Mouse (Mus musculus) kidney, embryonic 14.5 days (tissue): Measurements from ENCODE around the gene Tmed10. TPM values are rescaled to one million over a fixed set of nuclear protein-coding genes. Genes with fewer than 3 reads are reported as not detected.

ENCODE experiments used
- ATAC-seq: fragments of 200-750 bp; cut with Nextera tagmentation; 2 replicates; pipeline ENCODE4 v1.8.0; 2017; ENCODE audit warnings: moderate number of reproducible peaks, mild to moderate bottlenecking, moderate TSS enrichment, moderate library complexity; ENCODE audit not compliant: low FRiP score, low TSS enrichment
- H3K27ac ChIP-seq: fragments of 300-500 bp; sonication (generic); 2 replicates; pipeline ENCODE4 v1.5.1; 2014; ENCODE audit warnings: low read depth, mild to moderate bottlenecking, low read length, moderate library complexity, mixed read lengths
- H3K27me3 ChIP-seq: fragments of 300-500 bp; sonication (generic); 2 replicates; pipeline ENCODE4 v1.6.1; 2014; ENCODE audit warnings: mild to moderate bottlenecking, low read length; ENCODE audit not compliant: control insufficient read depth, insufficient read depth
- H3K36me3 ChIP-seq: fragments of 300-500 bp; sonication (generic); 2 replicates; pipeline ENCODE4 v1.6.1; 2014; ENCODE audit warnings: low read length, mixed read lengths; ENCODE audit not compliant: control insufficient read depth, insufficient read depth
- H3K4me1 ChIP-seq: fragments of 300-500 bp; sonication (generic); 2 replicates; pipeline ENCODE4 v1.6.1; 2014; ENCODE audit warnings: low read length, mixed read lengths; ENCODE audit not compliant: control insufficient read depth, insufficient read depth
- H3K4me2 ChIP-seq: fragments of 300-500 bp; sonication (generic); replicated peaks from 2 replicates; pipeline ENCODE4 v1.6.1; 2014; ENCODE audit warnings: low read depth, mild to moderate bottlenecking, low read length
- H3K4me3 ChIP-seq: fragments of 300-500 bp; sonication (generic); 2 replicates; pipeline ENCODE4 v1.5.1; 2014; ENCODE audit warnings: mild to moderate bottlenecking, low read length
- H3K9ac ChIP-seq: fragments of 300-500 bp; sonication (generic); 2 replicates; pipeline ENCODE4 v1.6.1; 2014; ENCODE audit warnings: low read depth, mild to moderate bottlenecking, low read length, moderate library complexity
- H3K9me3 ChIP-seq: fragments of 300-500 bp; sonication (generic); 2 replicates; pipeline ENCODE4 v1.6.1; 2016; ENCODE audit warnings: low read length; ENCODE audit not compliant: control insufficient read depth
- WGBS: fragments of 180-500 bp; shearing (Covaris S2); extraction: QIAGEN DNeasy Blood & Tissue Kit; methylation state at CpG from one replicate; pipeline ENCODE4 v1.1.7; 2014; 5-methylcytosine and 5-hydroxymethylcytosine counted together
- polyA plus RNA-seq: library from polyadenylated mRNA; unstranded; fragments of >200 nt; fragmentation: Nextera tagmentation; extraction: Ambion mirVana; gene quantifications from 2 replicates; pipeline ENCODE4 v1.2.1, GENCODE M21; 2014

Tmed10 gene
- polyA plus RNA-seq, 1 experiment from 2014 or later, result 356 TPM

DNA sequence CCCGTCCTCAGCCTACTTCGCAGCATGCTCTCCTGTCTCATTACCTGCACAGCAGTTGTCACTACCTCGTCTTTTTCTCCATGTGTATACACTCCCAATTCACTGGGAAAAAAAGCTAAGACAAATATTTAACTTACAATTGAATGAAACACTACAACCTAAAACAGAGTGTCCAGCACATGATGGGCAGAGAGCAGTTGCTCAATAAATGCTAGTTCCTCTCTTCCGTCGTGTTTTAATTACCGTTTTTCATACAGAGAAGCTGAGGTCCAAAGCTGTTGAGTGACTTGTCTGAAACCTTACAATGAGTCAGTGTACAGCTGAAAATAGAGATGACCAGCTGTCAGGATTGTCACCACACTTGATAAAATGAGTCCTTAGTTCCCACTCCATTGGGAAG is 6.9 kb upstream of the Tmed10 start:
- Histone ChIP-seq H3K4me3 (no peak overlapping the region), H3K27me3 (no peaks in the 10 kb centered on the region), H3K4me2 (no peak overlapping the region), H3K9me3 (no peaks in the 10 kb centered on the region), H3K36me3 (no peaks in the 10 kb centered on the region), H3K4me1 (no peaks in the 10 kb centered on the region), H3K27ac (no peak overlapping the region), H3K9ac (no peak overlapping the region)
- no peak for ATAC-seq
- WGBS, result 93% methylated on average over 6 of the region's 6 CpGs

DNA sequence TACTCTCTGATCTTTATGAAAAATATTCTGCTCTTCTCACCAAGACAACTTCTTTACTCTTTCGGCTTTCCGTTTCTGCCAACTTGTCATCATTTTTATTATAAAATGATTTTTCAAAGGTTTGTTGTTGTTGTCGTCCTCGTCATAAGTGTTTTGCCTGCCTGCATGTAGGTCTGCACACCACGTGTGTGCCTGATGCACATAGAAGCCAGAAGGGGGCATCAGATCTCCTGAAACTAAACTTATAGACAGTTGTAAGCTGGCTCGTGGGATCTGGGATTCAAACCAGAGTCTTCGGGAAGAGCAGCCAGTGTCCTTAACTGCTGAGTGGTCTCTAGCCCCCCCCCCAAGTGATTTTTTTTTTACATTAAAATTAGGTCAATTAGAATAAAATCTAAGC is 6.3 kb upstream of the Tmed10 start:
- Histone ChIP-seq H3K27me3 (no peaks in the 10 kb centered on the region), H3K4me1 (no peaks in the 10 kb centered on the region), H3K4me2 (no peak overlapping the region), H3K9ac (no peak overlapping the region), H3K36me3 (no peaks in the 10 kb centered on the region), H3K9me3 (no peaks in the 10 kb centered on the region), H3K27ac (no peak overlapping the region), H3K4me3 (no peak overlapping the region)
- whole genome bisulfite sequencing, result 74% methylated on average over 7 of the region's 7 CpGs
- ATAC-seq, result no peak

DNA sequence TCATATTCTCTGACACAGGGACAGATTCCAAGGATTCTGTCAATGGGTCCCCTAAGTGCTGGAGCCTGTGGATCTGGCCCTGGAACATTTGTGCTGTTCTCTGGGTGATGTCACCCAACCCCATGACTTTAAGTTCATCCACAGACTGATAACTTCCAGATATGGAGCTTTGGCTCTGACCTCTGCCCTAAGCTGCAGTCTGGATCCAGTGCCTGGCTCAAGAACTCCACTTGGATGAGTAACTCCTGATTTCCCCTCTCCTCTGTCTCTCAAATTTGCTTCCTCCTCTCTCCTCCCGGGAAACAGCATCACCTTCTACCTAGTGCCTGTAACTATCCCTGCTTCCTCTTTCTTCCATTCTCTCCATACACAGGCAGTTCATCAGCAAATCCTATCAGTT is 5.7 kb upstream of the Tmed10 start:
- H3K27ac ChIP-seq, result no peak overlapping the region
- H3K36me3 ChIP-seq, result no peaks in the 10 kb centered on the region
- ATAC-seq, result no peak
- WGBS, result 63% methylated on average over 1 of the region's 1 CpGs
- H3K27me3 ChIP-seq, result no peaks in the 10 kb centered on the region
- no peaks in the 10 kb centered on the region for H3K9me3 ChIP-seq
- no peak overlapping the region for H3K4me3 ChIP-seq
- no peak overlapping the region for H3K4me2 ChIP-seq
- H3K4me1 ChIP-seq, result no peaks in the 10 kb centered on the region
- no peak overlapping the region for H3K9ac ChIP-seq

DNA sequence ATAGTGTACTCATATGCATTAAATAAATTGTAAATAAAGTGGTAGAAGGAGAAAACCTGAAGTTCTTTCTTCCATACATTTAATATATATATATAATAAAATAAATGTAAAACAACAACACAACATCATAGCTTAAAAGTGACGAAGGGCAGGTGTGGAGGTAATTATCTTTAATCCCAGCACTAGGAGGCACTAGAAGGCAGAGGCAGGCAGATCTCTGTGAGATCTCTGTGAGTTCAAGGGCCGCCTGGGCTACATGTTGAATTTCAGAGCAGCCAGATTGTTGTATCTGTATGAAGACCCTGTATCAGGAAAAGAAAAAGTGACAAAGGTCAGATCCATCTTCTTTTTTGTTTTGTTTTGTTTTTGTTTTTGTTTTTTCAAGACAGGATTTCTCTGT is 3.6 kb upstream of the Tmed10 start:
- no peaks in the 10 kb centered on the region for H3K4me1 ChIP-seq

DNA sequence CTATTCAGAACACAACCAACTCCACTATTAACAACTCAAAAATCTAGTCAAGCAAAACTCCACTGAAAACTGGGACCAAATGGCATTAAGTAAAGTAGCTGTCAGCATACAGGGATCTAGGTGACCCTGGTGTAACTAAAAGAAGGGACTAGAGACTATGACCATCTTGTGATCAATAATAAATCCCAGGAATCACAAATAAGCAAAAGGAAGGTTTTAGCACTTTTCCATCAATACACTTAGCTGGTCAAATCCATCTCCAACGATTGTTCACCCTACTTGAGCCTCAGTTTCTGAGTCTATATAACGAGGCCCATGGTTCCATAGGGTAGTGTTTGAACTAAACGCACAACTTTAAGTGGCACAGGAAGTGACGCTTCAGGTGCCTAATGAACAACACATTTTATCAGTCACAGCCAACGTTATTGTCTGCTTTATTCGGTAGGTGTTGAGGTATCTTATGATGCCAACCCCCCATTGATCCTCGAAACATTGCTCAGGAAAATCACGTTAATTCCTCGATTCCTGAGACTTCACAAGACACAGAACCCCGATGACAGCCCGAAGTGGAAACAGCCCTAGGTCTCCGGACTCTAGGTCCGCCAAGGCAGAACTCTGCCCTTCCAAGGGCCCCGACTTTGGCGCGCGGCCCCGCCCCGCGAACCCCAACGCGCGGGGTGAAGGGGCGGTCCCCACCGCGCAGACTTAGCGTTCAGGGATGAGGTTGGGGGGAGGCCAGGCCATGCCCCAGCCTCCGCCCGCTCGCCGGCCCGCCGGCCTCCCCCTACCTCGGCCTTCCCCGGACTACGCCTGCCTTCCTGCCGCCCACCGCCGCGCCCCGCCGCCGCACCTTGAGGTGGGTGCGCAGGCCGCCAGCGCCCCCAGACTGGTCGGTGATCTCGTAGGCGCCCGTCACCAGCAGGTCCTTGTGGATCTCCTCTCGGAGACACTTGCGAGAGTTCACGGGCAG is 771 bp downstream of the Tmed10 start:
- Histone ChIP-seq H3K9me3 (no peaks in the 10 kb centered on the region), H3K4me2 (peak overlapping the region; percentile 57), H3K36me3 (no peaks in the 10 kb centered on the region), H3K4me3 (peak overlapping the region; percentile 87), H3K9ac (peak overlapping the region; percentile 95), H3K27ac (peak overlapping the region; percentile 53; the same call in 1 of the 2 replicates), H3K4me1 (peaks cover 11% of the 10 kb centered on the region), H3K27me3 (no peaks in the 10 kb centered on the region)
- peak; percentile 75 for ATAC-seq
- 2% methylated on average over 50 of the region's 53 CpGs for WGBS

More for the DNA sequence above, 3.6 kb upstream of the Tmed10 start:
- no peaks in the 10 kb centered on the region for H3K9me3 ChIP-seq
- no peak overlapping the region for H3K4me2 ChIP-seq
- no peak overlapping the region for H3K9ac ChIP-seq
- H3K4me3 ChIP-seq, result no peak overlapping the region
- no peak for ATAC-seq
- no peak overlapping the region for H3K27ac ChIP-seq
- H3K27me3 ChIP-seq, result no peaks in the 10 kb centered on the region
- WGBS, result 90% methylated on average over 2 of the region's 2 CpGs
- H3K36me3 ChIP-seq, result no peaks in the 10 kb centered on the region

DNA sequence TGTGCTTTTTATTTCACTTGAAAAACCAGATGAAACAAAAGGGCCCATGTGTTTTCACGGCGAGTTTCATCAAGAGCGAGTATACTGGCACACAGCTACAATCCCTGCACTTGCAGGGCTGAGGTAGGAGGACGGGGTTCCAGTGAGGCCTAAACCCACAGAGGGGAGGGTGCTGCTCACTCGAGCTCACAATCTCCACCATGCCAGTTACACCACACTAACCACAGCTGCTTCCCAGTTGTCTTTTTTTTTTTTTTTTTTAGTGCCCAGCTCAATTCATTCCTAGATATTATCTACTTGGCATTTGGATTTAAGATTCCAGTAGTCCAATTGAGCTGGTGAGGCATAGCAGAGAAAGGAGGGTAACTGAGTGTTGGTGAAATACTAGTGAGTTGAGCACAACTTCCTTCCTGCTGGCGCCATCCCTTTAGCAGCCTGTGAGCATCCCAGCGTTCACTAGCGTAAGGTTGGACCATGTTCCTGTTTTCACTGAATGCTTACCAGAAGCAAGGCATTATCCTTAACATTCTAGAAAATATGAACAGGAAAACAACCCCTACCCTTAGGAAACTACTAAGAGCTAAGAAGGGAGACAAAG is 2.5 kb downstream of the Tmed10 start:
- no peaks in the 10 kb centered on the region for H3K36me3 ChIP-seq
- H3K9ac ChIP-seq, result no peak overlapping the region; the same call in 1 of the 2 replicates
- H3K4me2 ChIP-seq, result peak overlapping the region; percentile 17; the same call in 1 of the 2 replicates
- no peak for ATAC-seq
- 65% methylated on average over 8 of the region's 8 CpGs for WGBS
- H3K9me3 ChIP-seq, result no peaks in the 10 kb centered on the region
- H3K4me3 ChIP-seq, result no peak overlapping the region
- H3K27ac ChIP-seq, result no peak overlapping the region
- H3K4me1 ChIP-seq, result peaks cover 12% of the 10 kb centered on the region
- H3K27me3 ChIP-seq, result no peaks in the 10 kb centered on the region

DNA sequence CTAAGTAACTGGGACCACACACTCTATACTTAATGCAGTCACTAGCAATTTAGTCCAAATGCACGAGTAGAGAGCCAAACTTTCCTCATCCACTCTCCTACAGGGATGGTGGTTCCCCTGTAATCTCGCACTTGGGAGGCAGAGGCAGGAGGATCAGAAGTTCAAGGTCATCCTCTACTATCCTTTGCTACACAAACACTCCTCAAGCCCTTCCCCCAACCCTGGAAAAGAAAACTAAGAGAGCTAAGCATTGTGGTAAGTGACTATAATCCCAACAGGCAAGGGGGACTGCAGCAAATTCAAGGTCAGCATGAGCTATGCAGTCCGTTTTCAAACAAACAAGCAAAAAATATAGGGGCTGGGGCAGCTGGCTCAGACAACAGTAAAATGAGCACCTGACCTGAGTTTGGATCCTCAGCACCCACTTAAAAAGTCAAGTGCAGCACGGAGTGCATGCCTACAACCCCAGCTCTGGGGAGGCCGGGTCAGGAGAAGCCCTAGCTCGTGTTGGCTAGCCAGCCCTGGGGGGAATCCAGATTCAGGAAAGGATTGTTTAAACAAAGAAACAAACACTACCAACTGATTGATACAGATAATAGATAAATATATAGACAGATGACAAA is 6.1 kb downstream of the Tmed10 start:
- 82% methylated on average over 6 of the region's 6 CpGs for WGBS
- Histone ChIP-seq H3K9ac (no peak overlapping the region), H3K36me3 (no peaks in the 10 kb centered on the region), H3K4me2 (no peak overlapping the region), H3K4me3 (no peak overlapping the region), H3K9me3 (no peaks in the 10 kb centered on the region), H3K27me3 (no peaks in the 10 kb centered on the region), H3K4me1 (peaks cover 24% of the 10 kb centered on the region), H3K27ac (no peak overlapping the region)
- no peak for ATAC-seq

DNA sequence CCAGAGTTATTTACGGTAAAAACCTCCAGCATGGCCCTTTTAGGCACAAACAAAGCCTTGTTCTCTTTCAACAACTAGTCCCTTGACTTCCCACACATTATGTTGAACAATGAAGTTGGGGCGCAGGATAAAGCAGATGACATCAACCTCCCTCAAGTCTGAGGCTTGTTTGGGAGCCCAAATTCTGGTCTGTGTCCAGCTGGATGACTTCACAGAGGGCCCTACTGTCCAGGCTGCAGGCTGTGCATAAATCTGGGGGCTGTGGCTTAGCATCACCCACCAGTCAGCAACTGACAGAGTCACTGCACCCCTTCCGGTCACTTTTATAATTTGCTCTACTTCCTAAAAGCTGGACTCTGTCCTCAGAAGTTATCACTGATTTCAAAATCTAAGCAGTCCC is 8.4 kb downstream of the Tmed10 start:
- H3K4me2 ChIP-seq, result no peak overlapping the region
- peak overlapping the region; percentile 19; the same call in 1 of the 2 replicates for H3K27ac ChIP-seq
- H3K9me3 ChIP-seq, result no peaks in the 10 kb centered on the region
- ATAC-seq, result no peak
- no peak overlapping the region for H3K4me3 ChIP-seq
- H3K36me3 ChIP-seq, result peaks cover 3% of the 10 kb centered on the region; the same call in 1 of the 2 replicates
- H3K9ac ChIP-seq, result no peak overlapping the region
- 56% methylated on average over 3 of the region's 3 CpGs for WGBS
- peaks cover 13% of the 10 kb centered on the region for H3K4me1 ChIP-seq
- no peaks in the 10 kb centered on the region for H3K27me3 ChIP-seq
